ENCODE assay signal across 8 mouse cellular contexts in genomic region chr10:120875672-120876463, GRCm38 (mm10). TPM values are rescaled to one million over a fixed set of nuclear protein-coding genes. Genes with fewer than 3 reads are reported as not detected.
A peak's percentile ranks its signal among the peaks of the same experiment; 100 is the strongest.
DNase-seq lines count a peak whose midpoint lies in the region; ATAC-seq and TF ChIP-seq lines count a peak whose summit lies in the region.

No protein-coding gene starts in this region.

- ATAC-seq in embryonic facial prominence, embryonic 13.5 days (ENCODE audit: insufficient number of reproducible peaks, insufficient read depth, low FRiP score, low TSS enrichment, low read depth), result no peak
- 0 out of 2 replicates have a peak, but pooled peaks have one; percentile 41 for ATAC-seq in limb, embryonic 13.5 days (ENCODE audit: low FRiP score, low read depth)
- ATAC-seq in midbrain, embryonic 15.5 days (replicated peaks), result peak; percentile 79

- no peak overlapping the region for H3K27ac ChIP-seq in embryonic facial prominence, embryonic 13.5 days
- peak overlapping the region; percentile 48; the same call in 1 of the 2 replicates for H3K27ac ChIP-seq in limb, embryonic 13.5 days
- no peak overlapping the region for H3K27ac ChIP-seq in midbrain, embryonic 15.5 days
- no peak overlapping the region for H3K27ac ChIP-seq in spleen, adult 2 months (ENCODE audit: insufficient read depth, low read length)

- peak overlapping the region; percentile 42 for H3K4me2 ChIP-seq in embryonic facial prominence, embryonic 13.5 days
- H3K4me2 ChIP-seq in limb, embryonic 13.5 days (replicated peaks), result peak overlapping the region; percentile 50
- peak overlapping the region; percentile 37 for H3K4me2 ChIP-seq in midbrain, embryonic 15.5 days

- H3K4me3 ChIP-seq in embryonic facial prominence, embryonic 13.5 days, result no peak overlapping the region; the same call in 1 of the 2 replicates
- H3K4me3 ChIP-seq in limb, embryonic 13.5 days, result no peak overlapping the region; the same call in 1 of the 2 replicates
- no peak overlapping the region for H3K4me3 ChIP-seq in midbrain, embryonic 15.5 days
- no peak overlapping the region for H3K4me3 ChIP-seq in spleen, adult 2 months (ENCODE audit: extremely low read depth, insufficient read depth, insufficient read length)

- peak; percentile 70; the same call in 1 of the 2 replicates for TF ChIP-seq CTCF in spleen, adult 2 months (IDR thresholded peaks at IDR 0.05; ENCODE audit: extremely low read depth, insufficient read depth, insufficient read length, insufficient replicate concordance)

- WGBS in embryonic facial prominence, embryonic 13.5 days, result 18% methylated on average over 26 of the region's 26 CpGs
- WGBS in limb, embryonic 13.5 days, result 20% methylated on average over 26 of the region's 26 CpGs
- 18% methylated on average over 26 of the region's 26 CpGs for WGBS in midbrain, embryonic 15.5 days
- 22% methylated on average over 26 of the region's 26 CpGs for WGBS in spleen, adult 2 months

- no peaks in the 10 kb centered on the region for H3K36me3 ChIP-seq in embryonic facial prominence, embryonic 13.5 days
- H3K36me3 ChIP-seq in limb, embryonic 13.5 days, result no peaks in the 10 kb centered on the region; the same call in 1 of the 2 replicates
- H3K36me3 ChIP-seq in midbrain, embryonic 15.5 days (replicated peaks), result no peaks in the 10 kb centered on the region
- no peaks in the 10 kb centered on the region for H3K36me3 ChIP-seq in spleen, adult 2 months (ENCODE audit: control insufficient read depth, insufficient read depth, low read length)

- no peak for TF ChIP-seq POLR2A in spleen, adult 2 months (IDR thresholded peaks at IDR 0.05; ENCODE audit: low read depth, low read length)

- DNase-seq in 3134 (ENCODE audit: extremely low read depth, insufficient read length, low spot score), result peak; percentile 47
- peak; percentile 90 for DNase-seq in adrenal gland, postnatal 25 days
- DNase-seq in heart, adult 8-10 months (ENCODE audit: low spot score), result peak; percentile 86
- peak; percentile 79 for DNase-seq in kidney, adult 9 months
- DNase-seq in spleen, adult 2 months (ENCODE audit: low read depth in 1 of 2, low spot score in 2 of 2), result peak in 1 of 2 experiments; percentile 59

- no peak overlapping the region for H3K9ac ChIP-seq in embryonic facial prominence, embryonic 13.5 days
- H3K9ac ChIP-seq in limb, embryonic 13.5 days, result no peak overlapping the region
- H3K9ac ChIP-seq in midbrain, embryonic 15.5 days, result no peak overlapping the region

- no peaks in the 10 kb centered on the region for H3K27me3 ChIP-seq in embryonic facial prominence, embryonic 13.5 days
- H3K27me3 ChIP-seq in limb, embryonic 13.5 days, result peaks cover under 1% of the 10 kb centered on the region; the same call in 1 of the 2 replicates
- H3K27me3 ChIP-seq in midbrain, embryonic 15.5 days (replicated peaks), result 0 out of 2 replicates have a peak, but pooled peaks cover 3% of the 10 kb centered on the region
- H3K27me3 ChIP-seq in spleen, adult 2 months (ENCODE audit: control insufficient read depth, insufficient read depth, low read length), result no peaks in the 10 kb centered on the region

- H3K9me3 ChIP-seq in embryonic facial prominence, embryonic 13.5 days, result no peaks in the 10 kb centered on the region
- no peaks in the 10 kb centered on the region for H3K9me3 ChIP-seq in limb, embryonic 13.5 days
- no peaks in the 10 kb centered on the region for H3K9me3 ChIP-seq in midbrain, embryonic 15.5 days

- H3K4me1 ChIP-seq in embryonic facial prominence, embryonic 13.5 days, result peaks cover 45% of the 10 kb centered on the region
- H3K4me1 ChIP-seq in limb, embryonic 13.5 days, result peaks cover 57% of the 10 kb centered on the region
- H3K4me1 ChIP-seq in midbrain, embryonic 15.5 days, result peaks cover 5% of the 10 kb centered on the region; the same call in 1 of the 2 replicates
- H3K4me1 ChIP-seq in spleen, adult 2 months (ENCODE audit: control insufficient read depth, insufficient read depth, insufficient read length), result no peaks in the 10 kb centered on the region; the same call in 1 of the 2 replicates

RNA-seq across cellular contexts. Expression of gene Msrb3, which starts 23.0 kb away (rescaled TPM):
- total RNA-seq in adrenal gland, postnatal 25 days (2021), result 41.4 and 46.9 TPM in 2 replicates
- polyA plus RNA-seq in embryonic facial prominence, embryonic 13.5 days (2015; fragmentation: Nextera tagmentation; extraction: Ambion mirVana), result 8.5 and 10.3 TPM in 2 replicates
- total RNA-seq in heart, adult 8-10 months (2022), result 100 to 1,000 TPM in 2 of 4 experiments, 10 to 100 TPM in 2; 84.9 to 110 (median 102) TPM
- 12.2 and 14.8 TPM in 2 replicates for polyA plus RNA-seq in limb, embryonic 13.5 days (2015; fragmentation: Nextera tagmentation; extraction: Ambion mirVana)
- 0.84 and 1.4 TPM in 2 replicates for polyA plus RNA-seq in midbrain, embryonic 15.5 days (2015; fragmentation: Nextera tagmentation; extraction: Ambion mirVana)
- polyA plus RNA-seq in spleen, adult 2 months (2012; rRNA removed), result 4.5 and 5.1 TPM in 2 replicates
